ENCODE assay signal across 26 mouse cellular contexts in the genomic region with DNA sequence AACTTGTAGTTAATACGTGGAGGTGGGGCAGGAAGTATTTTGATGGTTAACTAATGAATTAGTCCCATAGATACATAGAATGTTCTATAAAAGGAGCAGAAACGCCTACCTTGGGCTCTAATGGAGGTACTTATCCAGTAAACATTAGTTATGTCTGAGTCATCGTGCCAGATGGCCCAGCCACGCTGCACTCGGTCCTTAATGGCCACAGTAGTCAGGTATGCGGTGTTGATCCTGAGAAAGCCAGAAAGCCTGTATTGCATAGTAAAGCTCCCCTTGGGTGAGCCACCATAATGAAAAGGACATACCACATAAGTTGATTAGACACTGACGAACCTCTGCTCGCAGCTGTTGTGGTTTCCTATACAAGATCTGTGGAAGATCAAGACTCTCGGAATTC.
"Had no signal": no experiment of that assay in that cellular context is flagged by ENCODE, and none has a peak within 500 bp of the region (broad histone marks: within the 10 kb centered on the region; RNA-seq: fewer than 3 reads in every experiment).

No protein-coding gene starts in this region.

- H3K36me3 ChIP-seq: heart, embryonic 10.5 days; heart, embryonic 13.5 days; heart, embryonic 15.5 days; hindbrain, embryonic 13.5 days; hindbrain, embryonic 15.5 days; kidney, embryonic 15.5 days; limb, embryonic 13.5 days; limb, embryonic 15.5 days; liver, embryonic 12.5 days had no signal

- DNase-seq: gastrocnemius, postnatal 14 days; gastrocnemius, postnatal 36 days; heart, adult 18-20 months; heart, postnatal 14 days; heart, postnatal 36 days; kidney, adult 11 months; kidney, adult 2 months; kidney, adult 9 months; kidney, postnatal 14 days; kidney, postnatal 36 days; layer of hippocampus, adult 9-11 months; layer of hippocampus, postnatal 36 days; left cerebral cortex, postnatal 4 days had no signal

- H3K9ac ChIP-seq: heart, embryonic 13.5 days; heart, embryonic 15.5 days; hindbrain, embryonic 13.5 days; hindbrain, embryonic 15.5 days; kidney, embryonic 15.5 days; limb, embryonic 13.5 days; limb, embryonic 15.5 days; liver, embryonic 12.5 days; liver, embryonic 14.5 days had no signal

- H3K9me3 ChIP-seq: heart, embryonic 10.5 days; heart, embryonic 13.5 days; heart, embryonic 15.5 days; hindbrain, embryonic 13.5 days; hindbrain, embryonic 15.5 days; kidney, embryonic 15.5 days; limb, embryonic 13.5 days; limb, embryonic 15.5 days; liver, embryonic 12.5 days had no signal

- H3K27me3 ChIP-seq: heart, embryonic 13.5 days; heart, embryonic 15.5 days; hindbrain, embryonic 13.5 days; hindbrain, embryonic 15.5 days; kidney, embryonic 15.5 days; limb, embryonic 13.5 days; limb, embryonic 15.5 days; liver, embryonic 12.5 days had no signal

- ATAC-seq: hindbrain, postnatal 0 days; intestine, embryonic 16.5 days; liver, embryonic 12.5 days had no signal

- H3K4me1 ChIP-seq: heart, embryonic 10.5 days; heart, embryonic 13.5 days; hindbrain, embryonic 15.5 days; kidney, embryonic 15.5 days; limb, embryonic 13.5 days; limb, embryonic 15.5 days; liver, embryonic 12.5 days had no signal

- H3K4me2 ChIP-seq: heart, embryonic 13.5 days; heart, embryonic 15.5 days; hindbrain, embryonic 13.5 days; hindbrain, embryonic 15.5 days; kidney, embryonic 15.5 days; limb, embryonic 13.5 days; limb, embryonic 15.5 days; liver, embryonic 12.5 days had no signal

- H3K4me3 ChIP-seq: heart, embryonic 10.5 days; heart, embryonic 13.5 days; heart, embryonic 15.5 days; hindbrain, embryonic 13.5 days; hindbrain, embryonic 15.5 days; kidney, embryonic 15.5 days; limb, embryonic 13.5 days; limb, embryonic 15.5 days; liver, embryonic 12.5 days had no signal

- H3K27ac ChIP-seq: heart, embryonic 10.5 days; heart, embryonic 13.5 days; heart, embryonic 15.5 days; hindbrain, embryonic 13.5 days; hindbrain, embryonic 15.5 days; hindbrain, postnatal 0 days; kidney, embryonic 15.5 days; kidney, postnatal 0 days; limb, embryonic 13.5 days; limb, embryonic 15.5 days; liver, embryonic 12.5 days; liver, embryonic 14.5 days had no signal
